Mouse (Mus musculus) MEL (cell line): ENCODE measurements at regions not wholly inside any gene's neighbourhood (a gene's known extent, or its start where the extent isn't known, plus 50 kb on each side); places are given as distances from the start of the nearest gene placed in this dataset.

Source experiments
- BHLHE40 ChIP-seq: IDR thresholded peaks from 2 replicates; pipeline ENCODE4 v1.6.1; 2012; ENCODE audit warnings: low read depth, mild to moderate bottlenecking, inconsistent platforms, low read length, improper control_type of control experiment, borderline replicate concordance
- CHD2 ChIP-seq: IDR thresholded peaks from 2 replicates; pipeline ENCODE4 v1.6.1; 2011; ENCODE audit warnings: low read length, improper control_type of control experiment
- GATA1 ChIP-seq: IDR thresholded peaks from 2 replicates; pipeline ENCODE4 v1.6.1; 2011; ENCODE audit warnings: low read depth, low read length, improper control_type of control experiment

DNA sequence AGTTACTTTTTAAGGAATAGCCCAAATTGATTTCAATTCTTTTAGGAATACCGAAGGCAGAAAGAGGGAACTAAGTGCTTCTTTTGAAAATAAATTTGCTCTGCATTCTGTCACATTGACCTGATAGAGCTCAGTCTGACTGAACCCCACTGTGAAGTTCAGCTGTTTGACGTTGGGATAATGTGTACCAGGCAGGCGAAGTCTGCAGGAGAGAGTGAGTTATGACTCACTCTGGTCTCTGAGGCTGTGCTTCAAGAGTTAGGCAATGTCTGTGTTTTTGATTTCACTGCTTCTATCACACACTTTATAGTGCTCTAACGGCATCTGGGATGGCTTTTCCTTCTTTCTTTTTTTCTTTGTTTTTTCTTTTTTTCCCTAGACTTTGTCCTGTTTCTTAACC, 283.5 kb downstream of the Naf1 start:
- TF ChIP-seq BHLHE40 (no peak), CHD2 (no peak), GATA1 (no peak)
